Mouse (Mus musculus) megakaryocyte progenitor cell, adult 5-6 weeks (primary cell): ENCODE data around the gene Btbd17. TPM values are rescaled to one million over a fixed set of nuclear protein-coding genes. Genes with fewer than 3 reads are reported as not detected.

Experiments
- ATAC-seq: replicated peaks from 2 replicates; pipeline ENCODE4 v1.8.0; 2016; ENCODE audit warnings: mild to moderate bottlenecking, moderate TSS enrichment, inconsistent platforms; ENCODE audit not compliant: poor library complexity
- total RNA-seq, 2 experiments: library from RNA; stranded (forward) in 1 of 2; stranded (reverse) in 1 of 2; fragments of 157-497, 149-512 nt in 1 of 2; fragments of 200-1000 nt in 1 of 2; gene quantifications; 2 replicates each; pipeline versions ENCODE4 v1.2.3 to v1.2.4; 2015 to 2017

Gene Btbd17
- total RNA-seq, 2 experiments from 2014 or later: not detected

DNA sequence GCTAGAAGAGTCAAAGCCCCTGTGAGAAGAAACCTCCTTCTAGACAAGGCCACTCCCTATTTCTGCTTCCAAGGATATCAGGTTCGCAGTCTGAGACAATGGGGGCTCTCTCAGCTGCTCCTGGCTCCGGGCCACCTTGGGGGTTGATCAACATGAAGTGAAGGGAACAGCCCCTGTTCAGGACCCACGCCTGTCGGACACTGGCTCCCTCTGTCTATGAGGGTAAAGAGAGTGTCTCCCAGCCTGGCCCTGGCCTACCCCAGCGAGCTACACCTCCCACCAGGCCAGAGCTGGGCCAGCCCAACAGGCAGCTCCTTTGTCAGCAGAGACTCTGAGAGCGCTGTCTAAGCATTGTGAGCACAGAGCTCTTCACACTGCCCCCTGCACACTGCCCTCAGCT is 25.8 kb downstream of the Btbd17 start:
- no peak for ATAC-seq

DNA sequence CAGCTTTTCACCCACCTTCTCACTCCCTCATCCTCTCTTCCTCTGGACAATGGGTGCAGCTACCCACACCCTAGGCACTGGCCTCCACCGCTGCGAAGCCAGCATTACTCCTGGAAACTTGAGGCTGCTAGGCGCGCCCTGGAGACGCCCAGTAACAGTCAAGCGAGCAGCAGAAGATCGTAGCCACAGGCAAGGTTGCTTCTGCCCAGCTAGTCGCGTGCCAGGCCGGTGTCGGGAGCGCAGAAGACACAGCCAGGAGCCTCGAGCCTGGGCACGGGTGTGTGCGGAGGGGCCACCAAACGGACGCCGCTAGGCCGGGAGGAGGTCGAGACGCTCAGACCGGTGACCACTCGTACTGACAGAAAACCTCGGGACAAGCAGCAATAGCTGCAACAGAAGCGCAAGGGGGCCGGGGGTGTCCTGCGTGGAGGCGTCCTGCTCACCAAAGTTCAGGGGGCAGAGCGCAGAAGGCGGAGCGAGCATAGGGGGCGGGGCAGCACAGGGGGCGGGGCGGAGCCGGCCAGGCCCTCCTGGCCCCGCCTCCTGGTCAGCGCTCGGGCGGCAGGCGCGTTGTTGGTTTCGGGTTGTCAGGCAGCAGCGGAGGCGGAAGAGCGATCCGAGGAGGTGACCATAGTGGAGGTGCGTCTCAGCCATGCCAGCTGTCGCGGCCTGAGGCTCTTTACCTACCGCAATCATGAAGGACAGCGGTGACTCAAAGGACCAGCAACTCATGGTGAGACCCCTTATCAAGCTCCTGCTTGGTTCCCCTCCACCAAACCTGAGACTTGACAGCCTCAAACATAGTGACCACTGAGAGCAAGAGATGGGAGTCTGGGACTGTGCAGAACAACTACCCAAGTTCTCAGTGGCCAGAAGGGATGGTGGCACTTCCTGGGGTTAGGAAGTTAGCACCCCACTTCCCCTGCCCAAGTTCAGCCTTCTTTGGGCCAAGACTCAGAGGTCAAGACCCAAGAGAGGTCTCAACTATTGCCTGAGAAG is 30.6 kb downstream of the Btbd17 start, which contains the start of gene Kif19a:
TSS of gene Kif19a (plus strand) at position 569 of the 999 bp plus-strand sequence.
- peak; percentile 91 for ATAC-seq

DNA sequence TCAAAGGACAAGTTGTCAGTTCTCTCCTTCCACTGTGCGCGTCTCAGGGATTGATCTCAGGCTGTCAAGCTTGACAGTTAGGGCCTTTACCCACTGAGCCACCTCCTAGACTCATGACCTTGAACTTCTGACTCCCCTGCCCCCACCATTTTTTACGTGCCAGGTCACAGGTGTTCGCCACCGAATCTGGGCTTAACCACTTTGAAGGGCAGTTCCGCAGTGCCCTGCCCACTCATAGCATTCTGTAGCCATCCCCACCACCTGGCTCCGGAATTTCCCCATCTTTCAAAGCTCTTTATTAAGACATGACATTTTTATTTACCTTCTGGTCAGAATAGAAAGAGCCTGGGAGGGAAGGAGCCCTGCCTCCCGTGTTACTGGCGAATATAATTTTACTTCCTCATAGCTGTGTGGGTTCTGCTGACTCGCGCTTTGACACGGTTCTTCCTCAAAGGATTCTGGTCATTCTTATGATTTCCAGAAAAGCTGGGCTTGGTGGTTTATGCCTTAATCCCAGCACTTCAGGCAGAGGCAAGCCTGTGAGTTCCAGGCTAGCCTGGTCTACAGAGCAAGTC is 48.1 kb downstream of the Btbd17 start:
- 0 out of 2 replicates have a peak, but pooled peaks have one; percentile 38 for ATAC-seq

DNA sequence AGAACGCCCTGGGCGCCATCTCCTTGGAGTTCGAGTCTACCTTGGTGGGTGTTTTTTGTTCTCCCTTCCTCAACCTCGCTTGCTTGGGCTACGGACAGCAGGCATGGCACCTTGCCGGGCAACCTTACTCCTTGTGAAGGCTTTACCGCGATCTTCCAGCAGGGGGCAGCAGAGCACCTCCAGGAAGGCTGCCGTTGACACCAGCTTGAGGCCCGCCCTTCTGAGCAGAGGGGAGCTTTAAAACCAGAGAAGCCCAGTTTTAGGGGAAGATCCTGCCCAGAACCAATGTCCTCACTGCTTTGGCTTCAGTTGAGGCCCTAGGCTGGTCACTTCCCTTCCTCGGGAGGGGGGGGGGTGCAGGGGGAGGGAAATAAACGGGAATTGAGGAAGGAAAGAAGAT is 50.6 kb downstream of the Btbd17 start:
- ATAC-seq: peak; percentile 98

DNA sequence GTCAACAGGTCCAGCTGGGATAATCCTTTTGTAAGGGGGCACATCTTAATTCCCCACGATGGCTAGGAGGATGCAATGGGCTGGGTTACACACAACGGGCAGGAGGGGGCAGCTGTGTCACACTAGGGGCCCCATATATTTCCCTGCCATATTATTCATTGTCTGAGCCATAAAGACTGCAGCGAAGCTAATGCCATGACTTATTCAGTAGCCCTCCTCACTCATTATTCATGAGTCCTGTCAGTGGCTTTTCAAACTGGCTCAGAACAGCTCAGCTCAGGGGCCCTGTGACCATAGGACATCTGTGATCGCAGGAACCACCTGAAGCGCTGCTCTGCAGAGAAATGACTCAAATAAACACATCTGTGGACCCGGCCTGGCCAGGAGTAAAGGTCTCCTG is 54.3 kb downstream of the Btbd17 start:
- no peak for ATAC-seq

Other genes starting within 250 kb of the Btbd17 start
- gene Rpl38, start 127.4 kb downstream of the Btbd17 start, total RNA-seq (2015): 1,088 and 1,176 TPM in 2 replicates
- gene Rpl38, start 127.4 kb downstream of the Btbd17 start, total RNA-seq (2017): 3,319 and 5,175 TPM in 2 replicates
- 3.1 and 4.0 TPM in 2 replicates for gene Ttyh2, start 120.5 kb downstream of the Btbd17 start, total RNA-seq (2015)
- gene Ttyh2, start 120.5 kb downstream of the Btbd17 start, total RNA-seq (2017): 4.4 and 5.9 TPM in 2 replicates
- gene Dnaic2, start 68.5 kb downstream of the Btbd17 start, total RNA-seq (2015): not detected in 2 replicates
- gene Dnaic2, start 68.5 kb downstream of the Btbd17 start, total RNA-seq (2017): not detected in 2 replicates
- not detected in 2 replicates for gene Kif19a, start 30.6 kb downstream of the Btbd17 start, total RNA-seq (2015)
- not detected in 2 replicates for gene Kif19a, start 30.6 kb downstream of the Btbd17 start, total RNA-seq (2017)
- gene Gpr142, start 3.0 kb upstream of the Btbd17 start, total RNA-seq (2015): not detected in 2 replicates
- gene Gpr142, start 3.0 kb upstream of the Btbd17 start, total RNA-seq (2017): not detected in 2 replicates
- gene Gprc5c, start 55.2 kb upstream of the Btbd17 start, total RNA-seq (2015): not detected in 2 replicates
- gene Gprc5c, start 55.2 kb upstream of the Btbd17 start, total RNA-seq (2017): 0.67 TPM in 1 of 2 replicates, not detected in the other
- 7.7 and 8.9 TPM in 2 replicates for gene Cd300a, start 94.1 kb upstream of the Btbd17 start, total RNA-seq (2015)
- gene Cd300a, start 94.1 kb upstream of the Btbd17 start, total RNA-seq (2017): 14.2 and 29.7 TPM in 2 replicates
- gene Cd300lb, start 138.4 kb upstream of the Btbd17 start, total RNA-seq (2015): 18.8 and 25.5 TPM in 2 replicates
- gene Cd300lb, start 138.4 kb upstream of the Btbd17 start, total RNA-seq (2017): 12.1 and 15.6 TPM in 2 replicates
- gene Cd300c, start 173.2 kb upstream of the Btbd17 start, total RNA-seq (2015): 0.39 and 1.8 TPM in 2 replicates
- gene Cd300c, start 173.2 kb upstream of the Btbd17 start, total RNA-seq (2017): not detected in 2 replicates
- 1.1 and 1.3 TPM in 2 replicates for gene Cd300ld, start 194.0 kb upstream of the Btbd17 start, total RNA-seq (2015)
- 0.51 and 0.67 TPM in 2 replicates for gene Cd300ld, start 194.0 kb upstream of the Btbd17 start, total RNA-seq (2017)
- 2.5 and 3.8 TPM in 2 replicates for gene Cd300c2, start 205.9 kb upstream of the Btbd17 start, total RNA-seq (2015)
- gene Cd300c2, start 205.9 kb upstream of the Btbd17 start, total RNA-seq (2017): 1.00 and 2.0 TPM in 2 replicates
- 0.54 and 0.72 TPM in 2 replicates for gene Cd300ld2, start 220.2 kb upstream of the Btbd17 start, total RNA-seq (2015)
- not detected in 2 replicates for gene Cd300ld2, start 220.2 kb upstream of the Btbd17 start, total RNA-seq (2017)
- gene Cd300ld4, start 231.1 kb upstream of the Btbd17 start, total RNA-seq (2015): 0.22 TPM in 1 of 2 replicates, not detected in the other
- not detected in 2 replicates for gene Cd300ld4, start 231.1 kb upstream of the Btbd17 start, total RNA-seq (2017)
- gene Cd300ld5, start 241.8 kb upstream of the Btbd17 start, total RNA-seq (2015): 0.22 TPM in 1 of 2 replicates, not detected in the other
- not detected in 2 replicates for gene Cd300ld5, start 241.8 kb upstream of the Btbd17 start, total RNA-seq (2017)